Mouse (Mus musculus) WW6 (cell line): ENCODE measurements around the gene Cul1.

Experiments
- DNase-seq: peaks from one replicate; pipeline ENCODE4 v3.0.0-alpha.2; 2013; ENCODE audit warnings: low read depth, low spot score

Gene Cul1

GRCm38 (mm10) chr6:47472444-47472843 lies 19.2 kb downstream of the Cul1 start:
- no peak for DNase-seq

GRCm38 (mm10) chr6:47482027-47482426 lies 28.8 kb downstream of the Cul1 start:
- no peak for DNase-seq

GRCm38 (mm10) chr6:47494562-47494961 lies 41.4 kb downstream of the Cul1 start:
- no peak for DNase-seq

DNA sequence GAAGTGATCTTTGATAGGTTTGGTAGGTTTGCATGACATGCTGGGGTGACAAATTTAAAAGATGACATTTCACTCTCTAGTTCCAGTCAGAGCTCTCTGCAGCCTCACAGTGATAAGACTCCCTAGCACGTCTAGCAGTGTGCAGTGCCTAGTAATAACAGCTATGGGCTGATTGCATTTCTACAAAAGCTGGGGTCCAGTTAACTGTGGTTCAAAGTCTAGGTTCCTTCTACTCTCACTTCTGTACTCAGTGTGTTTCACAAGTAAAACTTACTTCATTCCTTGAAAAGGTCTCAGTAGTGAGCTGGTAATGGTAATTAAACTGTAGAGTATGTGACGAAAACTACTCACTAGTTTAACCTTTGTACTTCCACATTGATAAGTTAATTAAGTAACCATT lies 66.8 kb downstream of the Cul1 start:
- DNase-seq: no peak

DNA sequence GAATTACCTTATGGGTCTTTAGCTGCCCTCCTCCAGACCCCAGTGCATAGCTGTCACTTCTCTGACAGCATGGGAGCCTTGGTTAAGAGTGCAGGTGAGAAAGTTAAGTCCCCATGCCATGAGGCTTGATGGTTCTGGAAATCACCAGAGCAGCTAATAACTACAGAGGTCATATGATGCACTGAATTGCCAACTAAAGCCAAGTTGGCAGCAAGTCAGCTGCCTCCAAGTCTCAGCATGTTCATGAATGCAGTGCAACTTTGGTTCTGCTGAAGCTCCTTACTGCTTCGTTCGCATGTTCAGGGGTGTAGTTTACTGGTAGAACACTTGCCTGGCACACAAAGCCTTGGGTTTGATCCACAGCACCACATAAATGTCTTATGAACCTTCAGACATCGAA lies 69.2 kb downstream of the Cul1 start:
- DNase-seq: no peak

DNA sequence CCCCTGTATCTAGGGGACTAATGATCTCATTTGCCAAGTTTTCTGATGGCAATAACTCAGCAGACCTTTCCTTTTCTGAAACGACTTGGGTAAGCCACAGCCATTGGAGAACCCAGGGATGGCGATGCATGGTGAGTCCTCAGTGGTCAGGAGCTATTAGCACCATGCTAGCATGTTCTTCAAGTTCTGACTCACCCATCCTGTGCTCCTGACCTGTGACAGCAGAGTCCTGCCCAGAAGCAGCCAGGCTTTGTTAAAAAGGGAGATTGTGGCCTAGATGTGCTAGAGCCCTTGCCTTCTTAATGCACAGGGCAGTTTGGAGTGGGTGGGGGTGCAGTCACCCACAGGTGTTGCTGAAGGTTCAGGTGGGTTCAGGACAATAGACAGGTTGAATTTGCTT lies 71.8 kb downstream of the Cul1 start:
- no peak for DNase-seq

- DNase-seq: no peak
Observed at GRCm38 (mm10) chr6:47526446-47526845, 73.2 kb downstream of the Cul1 start.

DNA sequence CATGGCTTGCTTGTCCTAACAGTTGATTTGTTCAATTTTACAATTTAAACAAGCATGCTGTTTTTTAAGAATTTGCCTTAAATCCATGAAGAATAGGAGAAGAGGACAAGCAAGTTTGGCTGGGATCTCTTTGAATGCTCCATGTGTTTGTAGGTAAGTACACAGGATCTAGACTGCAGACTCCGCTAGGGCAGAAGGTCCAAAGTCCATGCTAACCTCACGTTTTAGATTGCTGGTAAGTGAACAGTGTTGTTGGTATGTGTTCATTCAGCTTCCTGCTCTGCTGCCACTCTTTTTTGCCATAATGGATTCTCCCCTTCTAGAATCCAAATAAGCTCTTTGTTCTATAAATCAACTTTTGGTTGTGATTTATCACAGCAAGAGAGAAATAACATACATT lies 73.9 kb downstream of the Cul1 start:
- DNase-seq: no peak

GRCm38 (mm10) chr6:47527655-47528054 lies 74.5 kb downstream of the Cul1 start:
- no peak for DNase-seq

- no peak for DNase-seq
Observed at GRCm38 (mm10) chr6:47532547-47532946, 79.3 kb downstream of the Cul1 start.

- DNase-seq: no peak
Observed at GRCm38 (mm10) chr6:47535333-47535732, 82.1 kb downstream of the Cul1 start.

GRCm38 (mm10) chr6:47552280-47552679 lies 99.1 kb downstream of the Cul1 start:
- DNase-seq: no peak

DNA sequence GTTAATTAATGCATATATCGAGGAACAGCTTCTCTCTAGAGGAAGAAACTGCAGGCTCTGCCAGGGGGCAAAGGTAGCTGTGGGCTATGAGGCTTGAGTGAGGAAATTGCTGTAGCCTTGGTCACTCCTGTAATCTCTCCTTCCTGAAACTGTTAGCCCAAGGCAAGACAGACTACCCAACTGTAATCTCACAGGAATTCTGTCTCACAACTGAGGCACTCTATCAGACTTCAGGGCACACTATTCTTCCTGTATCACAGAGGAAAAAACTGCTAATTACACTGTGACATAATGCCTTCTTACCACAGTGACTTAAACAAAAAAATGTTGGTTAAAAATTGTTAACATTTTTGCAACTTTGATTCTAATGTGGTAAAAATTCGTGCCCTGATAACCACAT lies 106.1 kb downstream of the Cul1 start:
- DNase-seq: no peak

GRCm38 (mm10) chr6:47560407-47560806 lies 107.2 kb downstream of the Cul1 start:
- DNase-seq: no peak

DNA sequence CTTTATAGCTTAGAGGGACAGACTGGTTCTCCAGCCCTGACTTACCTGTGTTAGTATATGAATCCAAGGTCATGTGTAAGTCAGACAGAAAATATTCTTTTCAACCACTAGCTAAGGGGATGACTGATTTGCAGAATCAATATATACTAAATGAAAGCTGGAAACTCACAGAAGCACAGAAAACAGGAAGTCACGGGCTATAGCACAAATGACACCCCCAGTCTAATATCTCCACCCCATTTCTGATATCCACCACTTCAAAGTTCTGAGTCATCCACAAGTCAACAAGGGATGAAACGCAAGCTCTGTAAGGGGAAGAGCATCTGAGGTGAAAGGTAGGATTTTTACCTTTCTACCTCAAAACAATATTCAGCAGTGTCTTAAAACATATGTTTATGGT lies 107.6 kb downstream of the Cul1 start:
- DNase-seq: no peak

DNA sequence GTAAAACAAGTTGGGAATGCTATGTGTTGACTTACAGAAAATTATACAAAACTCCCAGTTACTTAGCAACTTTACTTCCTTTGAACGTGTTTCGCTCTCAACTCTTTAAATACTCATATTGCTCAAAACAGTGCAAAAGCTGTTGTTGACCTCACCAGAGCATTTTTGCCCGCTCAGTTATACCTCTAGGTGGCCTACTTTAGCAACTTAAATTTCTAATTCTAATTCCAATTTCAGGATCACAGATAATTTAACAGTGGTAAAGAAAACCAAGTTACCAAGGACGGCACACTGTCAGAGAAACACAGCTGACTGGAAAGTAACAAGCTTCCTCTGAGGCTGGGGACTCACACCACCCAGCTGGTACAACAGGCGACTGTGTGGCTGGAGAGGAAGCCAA lies 108.2 kb downstream of the Cul1 start:
- DNase-seq: no peak

DNA sequence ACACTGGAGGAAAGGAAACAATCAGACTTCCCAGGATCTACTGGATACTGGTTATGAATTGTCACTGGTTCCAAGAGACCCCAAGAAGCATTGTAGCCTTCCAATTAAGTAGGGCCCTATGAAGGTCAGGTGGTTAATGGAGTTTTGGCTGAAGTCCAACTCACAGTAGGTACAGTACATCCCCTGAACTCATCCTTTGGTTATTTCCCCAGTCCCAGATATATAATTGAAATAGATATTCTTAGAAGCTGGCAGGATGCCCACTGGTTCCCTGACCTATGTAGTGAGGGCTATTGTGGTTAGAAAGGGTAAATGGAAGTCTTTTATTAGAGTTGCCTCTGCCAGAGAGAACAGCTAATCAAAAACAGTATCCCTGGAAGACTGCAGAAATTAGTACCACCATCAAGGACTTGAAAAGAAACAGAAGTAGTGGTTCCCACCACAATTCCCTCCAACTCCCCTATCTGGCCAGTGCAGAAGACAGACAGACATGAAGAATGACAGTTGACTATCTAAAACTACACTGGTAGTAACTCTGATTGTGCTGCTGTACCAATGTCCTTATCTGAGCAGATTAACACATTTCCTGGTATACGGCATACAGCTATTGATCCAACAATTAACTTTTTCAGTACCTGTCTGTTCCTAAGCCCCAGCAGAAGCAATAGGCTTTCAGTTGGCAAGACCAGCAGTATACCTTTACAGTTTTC lies 112.3 kb downstream of the Cul1 start:
- DNase-seq: no peak

- DNase-seq: no peak
Observed at GRCm38 (mm10) chr6:47572887-47573286, 119.7 kb downstream of the Cul1 start.
